Mouse (Mus musculus) small intestine, adult 2 months (tissue): Measurements from ENCODE around the gene Rabgap1l.

ENCODE experiments used
- CTCF ChIP-seq: fragments of 200-500 bp; IDR thresholded peaks from 2 replicates; pipeline ENCODE4 v1.5.1; 2012; ENCODE audit warnings: low read depth, mild to moderate bottlenecking, control low read depth, inconsistent platforms, low read length, moderate library complexity, mixed read lengths; ENCODE audit not compliant: insufficient replicate concordance, insufficient read length; ENCODE audit errors: extremely low read depth
- POLR2A ChIP-seq: fragments of 200-500 bp; IDR thresholded peaks from 2 replicates; pipeline ENCODE4 v1.6.1; 2012; ENCODE audit warnings: low read depth, mild to moderate bottlenecking, control low read depth, inconsistent platforms, low read length, moderate library complexity

DNA sequence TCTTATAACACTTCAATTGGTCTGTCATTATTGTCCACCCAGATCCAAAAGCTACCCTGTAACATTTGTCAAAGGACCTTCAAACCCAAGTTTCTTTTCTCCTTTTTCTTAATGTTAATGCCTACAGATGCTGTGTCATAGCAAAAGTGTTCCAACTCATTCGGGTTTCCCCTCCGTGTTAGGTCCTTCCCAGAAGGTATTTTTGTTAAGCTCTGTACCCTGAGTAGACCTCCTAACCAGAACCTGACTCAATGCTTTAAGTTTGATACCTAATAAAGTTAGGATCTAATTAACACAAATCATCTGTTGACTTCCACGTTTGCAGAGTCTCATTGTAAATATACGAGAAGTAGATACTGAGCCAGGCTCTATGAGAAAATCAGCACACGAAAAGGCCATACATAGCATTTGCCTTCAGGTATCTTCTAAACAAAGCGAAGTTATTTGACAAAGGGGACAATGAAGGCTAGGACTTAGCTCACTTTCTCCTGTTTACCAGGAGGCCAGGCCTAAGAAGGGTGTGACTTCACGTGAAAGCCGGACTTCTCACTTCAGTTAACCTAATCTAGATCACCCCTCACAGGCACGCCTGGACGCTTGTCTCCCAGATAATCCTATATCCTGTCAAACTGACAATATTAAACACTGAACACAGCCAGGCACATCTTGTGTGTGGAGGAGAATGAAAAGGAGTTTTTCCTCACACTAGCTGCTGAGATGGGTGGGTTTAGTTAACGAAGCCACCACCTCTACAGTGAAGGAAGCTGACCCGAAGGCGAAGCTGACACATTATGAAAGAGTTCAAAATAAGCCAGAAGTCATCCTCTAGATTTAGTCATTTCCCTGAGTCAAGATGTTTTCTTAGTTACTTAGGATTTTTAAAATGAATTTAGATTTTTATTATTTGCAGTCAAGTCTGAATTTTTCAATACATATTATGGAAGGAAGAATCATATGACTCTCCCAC is 1.1 kb upstream of the Rabgap1l start:
- TF ChIP-seq CTCF = no peak
- no peak for TF ChIP-seq POLR2A
